Mouse (Mus musculus) ovary, adult 2 months (tissue): ENCODE data around the gene Traf1. TPM values are rescaled to one million over a fixed set of nuclear protein-coding genes. Genes with fewer than 3 reads are reported as not detected.

Experiments used
- polyA plus RNA-seq: library from polyadenylated mRNA; depleted of rRNA; stranded (reverse); fragments of >200 nt; gene quantifications from 2 replicates; pipeline ENCODE4 v1.2.3, GENCODE M21; 2012; rRNA removed

The Traf1 gene
- polyA plus RNA-seq, result 8.2 and 8.7 TPM in 2 replicates

GRCm38 (mm10) chr2:34961481-34962036 is at the start of gene Traf1:
Gene Traf1 (minus strand): TSS chr2:34961772.

GRCm38 (mm10) chr2:34913218-34914068 is 48.1 kb downstream of the Traf1 start, which contains the start of gene Phf19:
Gene Phf19 (minus strand): TSS chr2:34914026.

Other genes starting within 250 kb of the Traf1 start
- gene Gapvd1, start 206.5 kb downstream of the Traf1 start, polyA plus RNA-seq, result 10.5 and 13.2 TPM in 2 replicates
- gene Hspa5, start 189.8 kb downstream of the Traf1 start, polyA plus RNA-seq, result 1,121 and 2,603 TPM in 2 replicates
- gene Rabepk, start 161.9 kb downstream of the Traf1 start, polyA plus RNA-seq, result 31.0 and 43.2 TPM in 2 replicates
- 35.3 and 39.2 TPM in 2 replicates for gene Fbxw2, start 135.5 kb downstream of the Traf1 start, polyA plus RNA-seq
- not detected in 2 replicates for gene Gm34653, start 128.8 kb downstream of the Traf1 start, polyA plus RNA-seq
- 5.2 and 7.0 TPM in 2 replicates for gene Cutal, start 87.4 kb downstream of the Traf1 start, polyA plus RNA-seq
- 11.9 and 12.6 TPM in 2 replicates for gene Psmd5, start 86.8 kb downstream of the Traf1 start, polyA plus RNA-seq
- gene Phf19, start 47.7 kb downstream of the Traf1 start, polyA plus RNA-seq, result 1.9 and 3.1 TPM in 2 replicates
- gene Hc, start 99.7 kb upstream of the Traf1 start, polyA plus RNA-seq, result 0.40 and 0.50 TPM in 2 replicates
- gene AI182371, start 139.8 kb upstream of the Traf1 start, polyA plus RNA-seq, result 0.21 TPM in 1 of 2 replicates, not detected in the other
- gene Cntrl, start 147.7 kb upstream of the Traf1 start, polyA plus RNA-seq, result 7.5 and 9.7 TPM in 2 replicates
- gene Rab14, start 239.3 kb upstream of the Traf1 start, polyA plus RNA-seq, result 63.4 and 1,111 TPM in 2 replicates